Mouse (Mus musculus): ENCODE data around the gene Gm28043. TPM values are rescaled to one million over a fixed set of nuclear protein-coding genes. Genes with fewer than 3 reads are reported as not detected.
"Not testable (repeated sequence)": the region's sequence is repeated elsewhere in the genome, so short reads cannot be mapped to it uniquely, and the experiment has no call there.

Gm28043 gene
- polyA plus RNA-seq, 1 experiment from 2014 or later = 3.5 TPM

- DNase-seq (ENCODE audit: low spot score) (no peak), ATAC-seq (replicated peaks; ENCODE audit: low FRiP score) (no peak)
- H3K27me3 ChIP-seq (ENCODE audit: control insufficient read depth, insufficient read depth, low read length) = no peaks in the 10 kb centered on the region
- no peak overlapping the region for H3K4me2 ChIP-seq (ENCODE audit: low read depth, low read length, severe bottlenecking)
- no peak overlapping the region for H3K4me3 ChIP-seq (ENCODE audit: low read depth, low read length)
- H3K36me3 ChIP-seq (ENCODE audit: control insufficient read depth, insufficient read depth, low read length) = no peaks in the 10 kb centered on the region
- no peak overlapping the region for H3K27ac ChIP-seq (ENCODE audit: low read depth, low read length)
- no peak overlapping the region for H3K9ac ChIP-seq (ENCODE audit: low read length)
- no peaks in the 10 kb centered on the region for H3K9me3 ChIP-seq (ENCODE audit: control insufficient read depth, low read length)
- peaks cover 22% of the 10 kb centered on the region for H3K4me1 ChIP-seq (replicated peaks; ENCODE audit: control insufficient read depth, insufficient read depth, low read length)
- WGBS = 70% methylated on average over 7 of the region's 7 CpGs
Observed at GRCm38 (mm10) chr17:29712565-29712964, 97.9 kb downstream of the Gm28043 start.

- H3K9me3 ChIP-seq (ENCODE audit: control insufficient read depth, low read length); H3K4me3 ChIP-seq (ENCODE audit: low read depth, low read length); DNase-seq (ENCODE audit: low spot score); H3K27me3 ChIP-seq (ENCODE audit: control insufficient read depth, insufficient read depth, low read length); H3K9ac ChIP-seq (ENCODE audit: low read length); H3K4me2 ChIP-seq (ENCODE audit: low read depth, low read length, severe bottlenecking); H3K27ac ChIP-seq (ENCODE audit: low read depth, low read length); ATAC-seq (replicated peaks; ENCODE audit: low FRiP score); H3K36me3 ChIP-seq (ENCODE audit: control insufficient read depth, insufficient read depth, low read length): not testable (repeated sequence)
- 95% methylated on average over 4 of the region's 4 CpGs for WGBS
- H3K4me1 ChIP-seq (replicated peaks; ENCODE audit: control insufficient read depth, insufficient read depth, low read length) = peaks cover 14% of the 10 kb centered on the region; the same call in 1 of the 2 replicates
Observed at GRCm38 (mm10) chr17:29713734-29714133, 99.1 kb downstream of the Gm28043 start.

- Histone ChIP-seq H3K4me1 (replicated peaks; ENCODE audit: control insufficient read depth, insufficient read depth, low read length) (peaks cover 10% of the 10 kb centered on the region; the same call in 1 of the 2 replicates), H3K9ac (ENCODE audit: low read length) (peak within 1 kb of the TSS; percentile 64), H3K27me3 (ENCODE audit: control insufficient read depth, insufficient read depth, low read length) (no peaks in the 10 kb centered on the region), H3K9me3 (ENCODE audit: control insufficient read depth, low read length) (no peaks in the 10 kb centered on the region), H3K27ac (ENCODE audit: low read depth, low read length) (no peak within 1 kb of the TSS), H3K36me3 (ENCODE audit: control insufficient read depth, insufficient read depth, low read length) (no peaks in the 10 kb centered on the region), H3K4me2 (ENCODE audit: low read depth, low read length, severe bottlenecking) (peak within 1 kb of the TSS; percentile 60), H3K4me3 (ENCODE audit: low read depth, low read length) (peak within 1 kb of the TSS; percentile 41)
- DNase-seq (ENCODE audit: low spot score) (peak; percentile 98), ATAC-seq (replicated peaks; ENCODE audit: low FRiP score) (peak; percentile 95)
- WGBS = 6% methylated on average over 41 of the region's 41 CpGs
Observed at GRCm38 (mm10) chr17:29716732-29717445, 102.2 kb downstream of the Gm28043 start, which contains the start of gene Ccdc167. Ccdc167 (minus strand) TSS chr17:29717044.

GRCm38 (mm10) chr17:29718660-29719059, 104.0 kb downstream of the Gm28043 start:
- Histone ChIP-seq H3K4me3 (ENCODE audit: low read depth, low read length) (no peak overlapping the region), H3K4me1 (replicated peaks; ENCODE audit: control insufficient read depth, insufficient read depth, low read length) (peaks cover 3% of the 10 kb centered on the region; the same call in 1 of the 2 replicates), H3K9ac (ENCODE audit: low read length) (no peak overlapping the region), H3K9me3 (ENCODE audit: control insufficient read depth, low read length) (no peaks in the 10 kb centered on the region), H3K36me3 (ENCODE audit: control insufficient read depth, insufficient read depth, low read length) (no peaks in the 10 kb centered on the region), H3K4me2 (ENCODE audit: low read depth, low read length, severe bottlenecking) (no peak overlapping the region), H3K27ac (ENCODE audit: low read depth, low read length) (no peak overlapping the region), H3K27me3 (ENCODE audit: control insufficient read depth, insufficient read depth, low read length) (no peaks in the 10 kb centered on the region)
- 91% methylated on average over 8 of the region's 8 CpGs for WGBS
- ATAC-seq (replicated peaks; ENCODE audit: low FRiP score) (no peak), DNase-seq (ENCODE audit: low spot score) (no peak)

GRCm38 (mm10) chr17:29719628-29720575, 105.2 kb downstream of the Gm28043 start:
- no peaks in the 10 kb centered on the region for H3K36me3 ChIP-seq (ENCODE audit: control insufficient read depth, insufficient read depth, low read length)
- no peaks in the 10 kb centered on the region for H3K27me3 ChIP-seq (ENCODE audit: control insufficient read depth, insufficient read depth, low read length)
- 84% methylated on average over 13 of the region's 13 CpGs for WGBS
- peaks cover 3% of the 10 kb centered on the region; the same call in 1 of the 2 replicates for H3K4me1 ChIP-seq (replicated peaks; ENCODE audit: control insufficient read depth, insufficient read depth, low read length)
- H3K9me3 ChIP-seq (ENCODE audit: control insufficient read depth, low read length) = no peaks in the 10 kb centered on the region
- no peak overlapping the region for H3K4me3 ChIP-seq (ENCODE audit: low read depth, low read length)
- ATAC-seq (replicated peaks; ENCODE audit: low FRiP score) = no peak
- no peak overlapping the region for H3K9ac ChIP-seq (ENCODE audit: low read length)
- no peak overlapping the region for H3K4me2 ChIP-seq (ENCODE audit: low read depth, low read length, severe bottlenecking)
- H3K27ac ChIP-seq (ENCODE audit: low read depth, low read length) = no peak overlapping the region
- DNase-seq (ENCODE audit: low spot score) = no peak

GRCm38 (mm10) chr17:29720755-29721365, 106.2 kb downstream of the Gm28043 start:
- DNase-seq (ENCODE audit: low spot score) = no peak
- 81% methylated on average over 11 of the region's 11 CpGs for WGBS

GRCm38 (mm10) chr17:29724610-29725009, 109.9 kb downstream of the Gm28043 start:
- Histone ChIP-seq H3K4me1 (replicated peaks; ENCODE audit: control insufficient read depth, insufficient read depth, low read length) (no peaks in the 10 kb centered on the region), H3K27me3 (ENCODE audit: control insufficient read depth, insufficient read depth, low read length) (no peaks in the 10 kb centered on the region), H3K36me3 (ENCODE audit: control insufficient read depth, insufficient read depth, low read length) (no peaks in the 10 kb centered on the region), H3K4me3 (ENCODE audit: low read depth, low read length) (no peak overlapping the region), H3K9me3 (ENCODE audit: control insufficient read depth, low read length) (no peaks in the 10 kb centered on the region), H3K9ac (ENCODE audit: low read length) (no peak overlapping the region), H3K4me2 (ENCODE audit: low read depth, low read length, severe bottlenecking) (no peak overlapping the region), H3K27ac (ENCODE audit: low read depth, low read length) (no peak overlapping the region)
- DNase-seq (ENCODE audit: low spot score) (no peak), ATAC-seq (replicated peaks; ENCODE audit: low FRiP score) (no peak)
- WGBS = 85% methylated on average over 6 of the region's 6 CpGs

More at GRCm38 (mm10) chr17:29720755-29721365, 106.2 kb downstream of the Gm28043 start:
- no peak overlapping the region for H3K27ac ChIP-seq (ENCODE audit: low read depth, low read length)
- no peak overlapping the region for H3K4me3 ChIP-seq (ENCODE audit: low read depth, low read length)
- no peak overlapping the region for H3K9ac ChIP-seq (ENCODE audit: low read length)
- no peaks in the 10 kb centered on the region for H3K27me3 ChIP-seq (ENCODE audit: control insufficient read depth, insufficient read depth, low read length)
- peaks cover 3% of the 10 kb centered on the region; the same call in 1 of the 2 replicates for H3K4me1 ChIP-seq (replicated peaks; ENCODE audit: control insufficient read depth, insufficient read depth, low read length)
- no peak for ATAC-seq (replicated peaks; ENCODE audit: low FRiP score)
- H3K36me3 ChIP-seq (ENCODE audit: control insufficient read depth, insufficient read depth, low read length) = no peaks in the 10 kb centered on the region
- no peaks in the 10 kb centered on the region for H3K9me3 ChIP-seq (ENCODE audit: control insufficient read depth, low read length)
- H3K4me2 ChIP-seq (ENCODE audit: low read depth, low read length, severe bottlenecking) = no peak overlapping the region

GRCm38 (mm10) chr17:29725027-29725620, 110.4 kb downstream of the Gm28043 start:
- Histone ChIP-seq H3K27me3 (ENCODE audit: control insufficient read depth, insufficient read depth, low read length) (no peaks in the 10 kb centered on the region), H3K9ac (ENCODE audit: low read length) (no peak overlapping the region), H3K4me2 (ENCODE audit: low read depth, low read length, severe bottlenecking) (no peak overlapping the region), H3K4me3 (ENCODE audit: low read depth, low read length) (no peak overlapping the region), H3K36me3 (ENCODE audit: control insufficient read depth, insufficient read depth, low read length) (no peaks in the 10 kb centered on the region), H3K4me1 (replicated peaks; ENCODE audit: control insufficient read depth, insufficient read depth, low read length) (no peaks in the 10 kb centered on the region), H3K9me3 (ENCODE audit: control insufficient read depth, low read length) (no peaks in the 10 kb centered on the region), H3K27ac (ENCODE audit: low read depth, low read length) (no peak overlapping the region)
- ATAC-seq (replicated peaks; ENCODE audit: low FRiP score) (no peak), DNase-seq (ENCODE audit: low spot score) (no peak)
- 81% methylated on average over 6 of the region's 6 CpGs for WGBS
